Mouse (Mus musculus) heart, postnatal 0 days (tissue): ENCODE data around the gene Amt. TPM values are rescaled to one million over a fixed set of nuclear protein-coding genes. Genes with fewer than 3 reads are reported as not detected.

Experiments used
- ATAC-seq: fragments of 200-750 bp; cut with Nextera tagmentation; 2 replicates; pipeline ENCODE4 v1.8.0; 2017; ENCODE audit warnings: low read depth, moderate number of reproducible peaks, moderate library complexity; ENCODE audit not compliant: insufficient read depth
- DNase-seq: peaks from one replicate; pipeline ENCODE4 v3.0.0-alpha.2; 2016; ENCODE audit warnings: low spot score
- H3K27ac ChIP-seq: fragments of 300-500 bp; sonication (generic); 2 replicates; pipeline ENCODE4 v1.5.1; 2014; ENCODE audit warnings: low read depth, mild to moderate bottlenecking
- H3K27me3 ChIP-seq: fragments of 300-500 bp; sonication (generic); 2 replicates; pipeline ENCODE4 v1.6.1; 2014; ENCODE audit warnings: low read length, mixed read lengths; ENCODE audit not compliant: control insufficient read depth, insufficient read depth
- H3K36me3 ChIP-seq: fragments of 300-500 bp; sonication (generic); replicated peaks from 2 replicates; pipeline ENCODE4 v1.6.1; 2014; ENCODE audit warnings: low read length, mixed read lengths; ENCODE audit not compliant: control insufficient read depth, insufficient read depth
- H3K4me1 ChIP-seq: fragments of 300-500 bp; sonication (generic); 2 replicates; pipeline ENCODE4 v1.6.1; 2014; ENCODE audit warnings: antibody characterized with exemption; ENCODE audit not compliant: control insufficient read depth, insufficient read depth
- H3K4me2 ChIP-seq: fragments of 300-500 bp; sonication (generic); 2 replicates; pipeline ENCODE4 v1.6.1; 2014; ENCODE audit warnings: low read depth, mild to moderate bottlenecking, low read length, moderate library complexity
- H3K4me3 ChIP-seq: fragments of 300-500 bp; sonication (generic); 2 replicates; pipeline ENCODE4 v1.5.1; 2014; ENCODE audit warnings: low read depth, low read length
- H3K9ac ChIP-seq: fragments of 300-500 bp; sonication (generic); replicated peaks from 2 replicates; pipeline ENCODE4 v1.6.1; 2014; ENCODE audit warnings: low read depth, low read length, mixed read lengths
- H3K9me3 ChIP-seq: fragments of 300-500 bp; sonication (generic); replicated peaks from 2 replicates; pipeline ENCODE4 v1.6.1; 2016; ENCODE audit warnings: low read length; ENCODE audit not compliant: control insufficient read depth
- CTCF ChIP-seq: IDR thresholded peaks from 2 replicates; pipeline ENCODE4 v1.5.1; 2016; ENCODE audit warnings: antibody characterized with exemption, control low read depth, low read depth
- EP300 ChIP-seq: IDR thresholded peaks from 2 replicates; pipeline ENCODE4 v1.6.1; 2016; ENCODE audit warnings: antibody characterized with exemption, low read depth
- WGBS: fragments of 180-500 bp; shearing (Covaris S2); extraction: QIAGEN DNeasy Blood & Tissue Kit; methylation state at CpG from one replicate; pipeline ENCODE4 v1.1.7; 2014; 5-methylcytosine and 5-hydroxymethylcytosine counted together
- polyA plus RNA-seq: library from polyadenylated mRNA; unstranded; fragments of >200 nt; fragmentation: Nextera tagmentation; extraction: Ambion mirVana; gene quantifications from 2 replicates; pipeline ENCODE4 v1.2.1, GENCODE M21; 2015
- total RNA-seq: library from RNA; depleted of rRNA; stranded (reverse); fragments of >200 nt; gene quantifications from 2 replicates; pipeline ENCODE4 v1.2.3, GENCODE M21; 2014; ENCODE audit warnings: low replicate concordance; rRNA removed

Gene Amt
- total and polyA plus RNA-seq, 2 experiments from 2014 or later, result 3.7 to 5.4 TPM

DNA sequence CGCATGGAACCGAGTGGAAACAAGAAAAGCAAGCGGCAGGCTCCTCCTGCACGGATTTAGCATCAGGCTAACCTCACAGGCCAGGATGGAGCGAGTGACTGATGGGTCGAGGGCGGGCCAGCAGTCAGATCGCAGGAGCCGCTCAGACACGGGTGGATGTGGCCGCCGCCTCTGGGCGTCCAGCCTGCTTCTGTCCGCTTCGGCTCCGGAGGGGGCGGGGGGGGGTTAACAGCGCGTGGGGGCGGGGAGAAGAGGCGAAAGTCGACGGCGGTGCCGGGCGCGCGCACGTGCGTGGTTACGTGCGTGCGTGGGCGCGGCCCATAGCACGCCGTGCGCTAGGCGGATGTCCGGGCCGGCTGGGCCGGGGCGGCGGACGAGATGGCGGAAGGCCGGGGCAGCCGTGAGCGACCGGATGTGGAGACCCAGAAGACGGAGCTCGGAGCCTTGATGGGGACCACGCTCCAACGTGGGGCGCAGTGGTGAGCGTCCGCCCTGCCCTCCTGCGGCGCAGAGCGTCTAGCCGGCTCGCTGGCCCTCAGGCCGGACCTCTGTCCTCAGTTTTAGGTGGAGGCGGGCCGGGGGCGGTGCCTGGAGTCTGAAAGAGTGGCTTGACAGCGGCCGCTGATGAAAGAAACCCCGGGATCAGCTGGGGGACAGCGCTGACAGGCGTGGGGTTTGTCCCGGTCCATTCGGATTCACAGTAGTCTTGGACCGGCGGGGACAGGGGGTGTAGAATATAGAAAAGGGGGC, 51.1 kb downstream of the Amt start, which contains the start of gene Usp4:
Usp4 (plus strand) TSS at position 314 of the 750 bp plus-strand sequence.
- DNase-seq (peak; percentile 88), ATAC-seq (peak; percentile 95)
- Histone ChIP-seq H3K4me3 (peak within 1 kb of the TSS; percentile 83), H3K4me2 (peak within 1 kb of the TSS; percentile 83), H3K9ac (peak within 1 kb of the TSS; percentile 79), H3K4me1 (peaks cover 10% of the 10 kb centered on the region), H3K9me3 (no peaks in the 10 kb centered on the region), H3K27ac (peak within 1 kb of the TSS; percentile 95), H3K36me3 (peaks cover 21% of the 10 kb centered on the region), H3K27me3 (no peaks in the 10 kb centered on the region)
- 1% methylated on average over 60 of the region's 75 CpGs for WGBS
- no peak for TF ChIP-seq CTCF
- TF ChIP-seq EP300, result peak; percentile 66; the same call in 1 of the 2 replicates

DNA sequence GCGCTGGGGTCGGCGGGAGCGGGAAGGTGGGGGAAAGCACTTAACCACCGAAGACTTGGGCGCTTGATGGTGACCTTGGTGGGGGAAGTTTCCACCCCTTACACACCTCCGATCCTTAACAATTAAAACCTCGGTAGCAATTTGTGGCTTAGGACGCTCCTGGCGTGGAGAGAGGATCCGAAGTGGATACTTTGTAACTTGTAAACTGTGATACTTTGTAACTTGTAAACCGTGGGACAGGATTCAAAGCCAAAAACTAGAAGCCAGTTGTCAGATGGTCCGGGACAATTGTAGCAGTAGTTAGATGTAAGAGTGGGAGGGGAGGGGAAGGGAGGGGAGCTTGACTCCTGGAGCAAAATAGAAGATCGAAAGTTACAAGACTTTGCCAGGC, 51.6 kb downstream of the Amt start:
- peak overlapping the region; percentile 79 for H3K9ac ChIP-seq
- H3K4me1 ChIP-seq, result peaks cover 10% of the 10 kb centered on the region
- H3K36me3 ChIP-seq, result peaks cover 27% of the 10 kb centered on the region
- TF ChIP-seq EP300, result no peak
- no peak for TF ChIP-seq CTCF
- H3K27me3 ChIP-seq, result no peaks in the 10 kb centered on the region
- H3K27ac ChIP-seq, result peak overlapping the region; percentile 95
- no peak for ATAC-seq
- peak overlapping the region; percentile 83 for H3K4me2 ChIP-seq
- H3K9me3 ChIP-seq, result no peaks in the 10 kb centered on the region
- peak overlapping the region; percentile 83 for H3K4me3 ChIP-seq
- 2% methylated on average over 14 of the region's 14 CpGs for WGBS
- peak; percentile 5 for DNase-seq

DNA sequence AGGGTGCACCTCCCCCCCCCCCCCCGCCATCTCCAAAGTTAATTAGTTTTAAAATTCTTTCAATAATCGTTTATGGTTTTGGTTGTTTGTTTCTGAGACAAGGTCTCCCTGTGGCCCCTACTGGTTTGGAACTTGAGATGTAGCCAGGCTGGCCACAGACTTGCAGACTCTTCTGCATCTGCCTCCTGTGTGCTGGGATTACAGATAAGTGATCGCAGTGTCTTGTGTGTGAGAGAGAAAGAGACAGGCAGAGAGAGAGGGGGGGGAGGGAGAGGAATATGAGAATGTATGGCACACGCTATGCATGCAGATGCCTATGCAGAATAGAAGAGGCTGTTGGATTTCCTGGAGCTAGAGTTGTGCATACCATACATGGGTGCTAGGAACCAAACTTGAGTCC, 53.1 kb downstream of the Amt start:
- Histone ChIP-seq H3K27me3 (no peaks in the 10 kb centered on the region), H3K9ac (no peak overlapping the region), H3K4me1 (peaks cover 10% of the 10 kb centered on the region), H3K36me3 (peaks cover 41% of the 10 kb centered on the region), H3K9me3 (no peaks in the 10 kb centered on the region), H3K4me3 (no peak overlapping the region), H3K4me2 (no peak overlapping the region), H3K27ac (no peak overlapping the region)
- 88% methylated on average over 4 of the region's 4 CpGs for WGBS
- TF ChIP-seq EP300 (no peak), CTCF (no peak)
- ATAC-seq, result no peak
- no peak for DNase-seq

Other genes with a start within 250 kb of the Amt start
- 13.1 and 18.1 TPM in 2 replicates for gene Gmppb, start 247.6 kb upstream of the Amt start, total RNA-seq
- 15.7 and 17.2 TPM in 2 replicates for gene Gmppb, start 247.6 kb upstream of the Amt start, polyA plus RNA-seq
- 1.4 and 7.6 TPM in 2 replicates for gene Amigo3, start 243.7 kb upstream of the Amt start, total RNA-seq
- gene Amigo3, start 243.7 kb upstream of the Amt start, polyA plus RNA-seq, result 1.4 and 1.6 TPM in 2 replicates
- gene Mst1, start 216.4 kb upstream of the Amt start, total RNA-seq, result not detected in 2 replicates
- gene Mst1, start 216.4 kb upstream of the Amt start, polyA plus RNA-seq, result 0.07 TPM in 1 of 2 replicates, not detected in the other
- gene Rnf123, start 213.5 kb upstream of the Amt start, total RNA-seq, result 40.5 and 60.2 TPM in 2 replicates
- 24.6 and 32.9 TPM in 2 replicates for gene Rnf123, start 213.5 kb upstream of the Amt start, polyA plus RNA-seq
- 36.5 and 43.5 TPM in 2 replicates for gene Apeh, start 202.2 kb upstream of the Amt start, total RNA-seq
- 32.8 TPM in 2 replicates for gene Apeh, start 202.2 kb upstream of the Amt start, polyA plus RNA-seq
- gene Bsn, start 106.5 kb upstream of the Amt start, total RNA-seq, result 0.42 TPM in 1 of 2 replicates, not detected in the other
- 0.01 and 0.03 TPM in 2 replicates for gene Bsn, start 106.5 kb upstream of the Amt start, polyA plus RNA-seq
- gene Dag1, start 32.9 kb upstream of the Amt start, total RNA-seq, result 209 and 229 TPM in 2 replicates
- 99.2 and 106 TPM in 2 replicates for gene Dag1, start 32.9 kb upstream of the Amt start, polyA plus RNA-seq
- 12.9 and 22.4 TPM in 2 replicates for gene Nicn1, start 6.4 kb upstream of the Amt start, total RNA-seq
- 20.5 and 20.9 TPM in 2 replicates for gene Nicn1, start 6.4 kb upstream of the Amt start, polyA plus RNA-seq
- gene Rhoa, start 9.3 kb downstream of the Amt start, total RNA-seq, result 167 and 207 TPM in 2 replicates
- gene Rhoa, start 9.3 kb downstream of the Amt start, polyA plus RNA-seq, result 326 and 332 TPM in 2 replicates
- 46.1 and 46.9 TPM in 2 replicates for gene Tcta, start 9.3 kb downstream of the Amt start, total RNA-seq
- gene Tcta, start 9.3 kb downstream of the Amt start, polyA plus RNA-seq, result 42.1 and 49.9 TPM in 2 replicates
- gene Gpx1, start 42.0 kb downstream of the Amt start, total RNA-seq, result 319 and 336 TPM in 2 replicates
- gene Gpx1, start 42.0 kb downstream of the Amt start, polyA plus RNA-seq, result 578 and 581 TPM in 2 replicates
- 71.1 and 76.8 TPM in 2 replicates for gene Usp4, start 51.0 kb downstream of the Amt start, total RNA-seq
- 54.9 and 60.6 TPM in 2 replicates for gene Usp4, start 51.0 kb downstream of the Amt start, polyA plus RNA-seq
- not detected in 2 replicates for gene 1700102P08Rik, start 96.0 kb downstream of the Amt start, total RNA-seq
- 0.27 TPM in 1 of 2 replicates, not detected in the other for gene 1700102P08Rik, start 96.0 kb downstream of the Amt start, polyA plus RNA-seq
- not detected in 2 replicates for gene Ccdc36, start 131.6 kb downstream of the Amt start, total RNA-seq
- 0.14 and 0.25 TPM in 2 replicates for gene Ccdc36, start 131.6 kb downstream of the Amt start, polyA plus RNA-seq
- gene BC048562, start 139.6 kb downstream of the Amt start, total RNA-seq, result not detected in 2 replicates
- not detected in 2 replicates for gene BC048562, start 139.6 kb downstream of the Amt start, polyA plus RNA-seq
- gene Ccdc71, start 163.7 kb downstream of the Amt start, total RNA-seq, result 14.0 and 24.0 TPM in 2 replicates
- 25.1 and 26.2 TPM in 2 replicates for gene Ccdc71, start 163.7 kb downstream of the Amt start, polyA plus RNA-seq
- gene Klhdc8b, start 164.7 kb downstream of the Amt start, total RNA-seq, result 180 and 186 TPM in 2 replicates
- gene Klhdc8b, start 164.7 kb downstream of the Amt start, polyA plus RNA-seq, result 91.6 and 92.7 TPM in 2 replicates
- gene Lamb2, start 182.9 kb downstream of the Amt start, total RNA-seq, result 161 and 182 TPM in 2 replicates
- 44.4 and 50.8 TPM in 2 replicates for gene Lamb2, start 182.9 kb downstream of the Amt start, polyA plus RNA-seq
- 108 and 136 TPM in 2 replicates for gene Usp19, start 193.7 kb downstream of the Amt start, total RNA-seq
- gene Usp19, start 193.7 kb downstream of the Amt start, polyA plus RNA-seq, result 34.8 and 38.2 TPM in 2 replicates
- gene Qars, start 210.9 kb downstream of the Amt start, total RNA-seq, result 175 and 188 TPM in 2 replicates
- 44.7 and 49.2 TPM in 2 replicates for gene Qars, start 210.9 kb downstream of the Amt start, polyA plus RNA-seq
- gene Qrich1, start 220.0 kb downstream of the Amt start, total RNA-seq, result 138 and 154 TPM in 2 replicates
- gene Qrich1, start 220.0 kb downstream of the Amt start, polyA plus RNA-seq, result 52.5 and 55.4 TPM in 2 replicates